Comparison of ENCODE assay signal across 11 mouse cellular contexts in genomic region chr11:95257930-95258329, GRCm38 (mm10). TPM values are rescaled to one million over a fixed set of nuclear protein-coding genes. Genes with fewer than 3 reads are reported as not detected.
DNase-seq lines count a peak whose midpoint lies in the region; ATAC-seq and TF ChIP-seq lines count a peak whose summit lies in the region.
"Had no signal": no experiment of that assay in that cellular context is flagged by ENCODE, and none has a peak within 500 bp of the region (broad histone marks: within the 10 kb centered on the region; RNA-seq: fewer than 3 reads in every experiment).

No protein-coding gene starts in this region.

- TF ChIP-seq POLR2A in lung, adult 2 months (IDR thresholded peaks at IDR 0.05; ENCODE audit: borderline replicate concordance, extremely low read depth, low read depth, low read length), result no peak

- H3K27ac ChIP-seq in heart, embryonic 10.5 days, result no peak overlapping the region
- no peak overlapping the region for H3K27ac ChIP-seq in lung, embryonic 14.5 days (ENCODE audit: low read depth)
- no peak overlapping the region for H3K27ac ChIP-seq in hindbrain, embryonic 13.5 days
- H3K27ac ChIP-seq in neural tube, embryonic 12.5 days, result no peak overlapping the region

- H3K27me3 ChIP-seq in heart, embryonic 10.5 days (ENCODE audit: insufficient read depth, poor library complexity, severe bottlenecking), result peaks cover 28% of the 10 kb centered on the region; the same call in 1 of the 2 replicates
- H3K27me3 ChIP-seq in lung, embryonic 14.5 days (ENCODE audit: insufficient read depth, low read length), result no peaks in the 10 kb centered on the region
- peaks cover 32% of the 10 kb centered on the region; the same call in 1 of the 2 replicates for H3K27me3 ChIP-seq in hindbrain, embryonic 13.5 days
- H3K27me3 ChIP-seq in neural tube, embryonic 12.5 days (replicated peaks), result no peaks in the 10 kb centered on the region; the same call in 1 of the 2 replicates

- no peak for DNase-seq in heart, embryonic 10.5 days (ENCODE audit: low spot score)
- no peak for DNase-seq in heart, adult 11 months
- DNase-seq in lung, embryonic 14.5 days, result no peak
- no peak for DNase-seq in lung, adult 2 months
- no peak for DNase-seq in frontal cortex, adult 2 months (ENCODE audit: extremely low spot score in 1 of 2, low spot score in 1 of 2)

- no peak for ATAC-seq in lung, embryonic 14.5 days (ENCODE audit: insufficient read depth)
- ATAC-seq in hindbrain, embryonic 13.5 days (ENCODE audit: low FRiP score), result no peak
- no peak for ATAC-seq in neural tube, embryonic 12.5 days (ENCODE audit: low FRiP score, low read depth)
- ATAC-seq in megakaryocyte-erythroid progenitor cell, adult 5-6 weeks (replicated peaks; ENCODE audit: low FRiP score, low TSS enrichment, poor library complexity, severe bottlenecking), result no peak

- peak overlapping the region; percentile 86 for H3K4me2 ChIP-seq in lung, embryonic 14.5 days
- H3K4me2 ChIP-seq in hindbrain, embryonic 13.5 days, result peak overlapping the region; percentile 77; the same call in 1 of the 2 replicates
- peak overlapping the region; percentile 74 for H3K4me2 ChIP-seq in neural tube, embryonic 12.5 days (replicated peaks)

- H3K4me1 ChIP-seq in heart, embryonic 10.5 days, result peaks cover 20% of the 10 kb centered on the region
- 0 out of 2 replicates have a peak, but pooled peaks cover 4% of the 10 kb centered on the region for H3K4me1 ChIP-seq in lung, embryonic 14.5 days (ENCODE audit: insufficient read depth)
- H3K4me1 ChIP-seq in lung, adult 2 months (ENCODE audit: control insufficient read depth, insufficient read depth, low read length), result peaks cover 2% of the 10 kb centered on the region; the same call in 1 of the 2 replicates
- H3K4me1 ChIP-seq in hindbrain, embryonic 13.5 days (replicated peaks), result peaks cover 16% of the 10 kb centered on the region
- peaks cover 14% of the 10 kb centered on the region; the same call in 1 of the 2 replicates for H3K4me1 ChIP-seq in neural tube, embryonic 12.5 days

- H3K4me3 ChIP-seq in heart, embryonic 10.5 days, result peak overlapping the region; percentile 74; the same call in 1 of the 2 replicates
- H3K4me3 ChIP-seq in lung, embryonic 14.5 days (ENCODE audit: low read depth, low read length), result no peak overlapping the region; the same call in 1 of the 2 replicates
- no peak overlapping the region for H3K4me3 ChIP-seq in lung, adult 2 months (replicated peaks; ENCODE audit: extremely low read depth, low read depth, low read length)
- no peak overlapping the region for H3K4me3 ChIP-seq in hindbrain, embryonic 13.5 days
- H3K4me3 ChIP-seq in neural tube, embryonic 12.5 days, result no peak overlapping the region

- WGBS in heart, embryonic 10.5 days, result 46% methylated on average over 4 of the region's 4 CpGs
- 32% methylated on average over 4 of the region's 4 CpGs for WGBS in lung, embryonic 14.5 days
- WGBS in lung, adult 2 months, result 31% methylated on average over 4 of the region's 4 CpGs
- WGBS in hindbrain, embryonic 13.5 days, result 60% methylated on average over 4 of the region's 4 CpGs
- 62% methylated on average over 4 of the region's 4 CpGs for WGBS in neural tube, embryonic 12.5 days

- TF ChIP-seq CTCF in lung, embryonic 14.5 days (IDR thresholded peaks at IDR 0.05; ENCODE audit: low read depth), result no peak
- no peak for TF ChIP-seq CTCF in lung, adult 2 months (IDR thresholded peaks at IDR 0.05; ENCODE audit: insufficient read depth, low read length)

- no peaks in the 10 kb centered on the region for H3K9me3 ChIP-seq in heart, embryonic 10.5 days
- no peaks in the 10 kb centered on the region for H3K9me3 ChIP-seq in lung, embryonic 14.5 days (ENCODE audit: low read depth, low read length)
- H3K9me3 ChIP-seq in hindbrain, embryonic 13.5 days, result no peaks in the 10 kb centered on the region
- H3K9me3 ChIP-seq in neural tube, embryonic 12.5 days, result no peaks in the 10 kb centered on the region

- H3K36me3 ChIP-seq in heart, embryonic 10.5 days, result no peaks in the 10 kb centered on the region
- H3K36me3 ChIP-seq in lung, embryonic 14.5 days (ENCODE audit: insufficient read depth), result no peaks in the 10 kb centered on the region
- no peaks in the 10 kb centered on the region for H3K36me3 ChIP-seq in hindbrain, embryonic 13.5 days
- H3K36me3 ChIP-seq in neural tube, embryonic 12.5 days, result no peaks in the 10 kb centered on the region

- H3K9ac ChIP-seq in lung, embryonic 14.5 days, result no peak overlapping the region
- no peak overlapping the region for H3K9ac ChIP-seq in hindbrain, embryonic 13.5 days
- no peak overlapping the region for H3K9ac ChIP-seq in neural tube, embryonic 12.5 days

RNA-seq across cellular contexts. Expression of gene Tac4, which starts 3.4 kb away (rescaled TPM):
- not detected in 2 replicates for polyA plus RNA-seq in heart, embryonic 10.5 days (2016; fragmentation: Nextera tagmentation; extraction: Ambion mirVana)
- not detected in 2 replicates for polyA plus RNA-seq in lung, embryonic 14.5 days (2014; fragmentation: Nextera tagmentation; extraction: Ambion mirVana)
- 0.09 and 0.12 TPM in 2 replicates for polyA plus RNA-seq in lung, adult 2 months (2012; rRNA removed)
- polyA plus RNA-seq in hindbrain, embryonic 13.5 days (2015; fragmentation: Nextera tagmentation; extraction: Ambion mirVana), result not detected in 2 replicates
- 0.15 TPM in 1 of 2 replicates, not detected in the other for polyA plus RNA-seq in neural tube, embryonic 12.5 days (2016; fragmentation: Nextera tagmentation; extraction: Ambion mirVana)
- total RNA-seq in megakaryocyte-erythroid progenitor cell, adult 5-6 weeks (2014; fragmentation: Nextera tagmentation), result not detected in 2 replicates
- total RNA-seq in megakaryocyte-erythroid progenitor cell, adult 5-6 weeks (2017), result not detected in 2 replicates
- 0.12 TPM in 1 of 2 replicates, not detected in the other for polyA plus RNA-seq in frontal cortex, adult 2 months (2012; rRNA removed)
- total RNA-seq: gastrocnemius, adult 18-20 months; layer of hippocampus, postnatal 10 days had no signal
- polyA plus RNA-seq: cortical plate, adult 2 months had no signal

RNA-seq across cellular contexts. Expression of gene Kat7, which starts 52.1 kb away (rescaled TPM):
- 66.0 and 68.5 TPM in 2 replicates for polyA plus RNA-seq in heart, embryonic 10.5 days (2016; fragmentation: Nextera tagmentation; extraction: Ambion mirVana)
- 77.0 and 83.7 TPM in 2 replicates for polyA plus RNA-seq in lung, embryonic 14.5 days (2014; fragmentation: Nextera tagmentation; extraction: Ambion mirVana)
- 21.5 and 37.2 TPM in 2 replicates for polyA plus RNA-seq in lung, adult 2 months (2012; rRNA removed)
- polyA plus RNA-seq in hindbrain, embryonic 13.5 days (2015; fragmentation: Nextera tagmentation; extraction: Ambion mirVana), result 59.8 and 61.0 TPM in 2 replicates
- 69.8 and 72.4 TPM in 2 replicates for polyA plus RNA-seq in neural tube, embryonic 12.5 days (2016; fragmentation: Nextera tagmentation; extraction: Ambion mirVana)
- total RNA-seq in megakaryocyte-erythroid progenitor cell, adult 5-6 weeks (2014; fragmentation: Nextera tagmentation), result 62.2 and 67.6 TPM in 2 replicates
- total RNA-seq in megakaryocyte-erythroid progenitor cell, adult 5-6 weeks (2017), result 60.5 and 78.9 TPM in 2 replicates
- 55.2 and 55.4 TPM in 2 replicates for polyA plus RNA-seq in frontal cortex, adult 2 months (2012; rRNA removed)
